Mouse (Mus musculus): ENCODE results near the gene Clmp. TPM values are rescaled to one million over a fixed set of nuclear protein-coding genes. Genes with fewer than 3 reads are reported as not detected.

The Clmp gene
- total RNA-seq, 2 experiments from 2014 or later, result 25.3 to 33.3 TPM

DNA sequence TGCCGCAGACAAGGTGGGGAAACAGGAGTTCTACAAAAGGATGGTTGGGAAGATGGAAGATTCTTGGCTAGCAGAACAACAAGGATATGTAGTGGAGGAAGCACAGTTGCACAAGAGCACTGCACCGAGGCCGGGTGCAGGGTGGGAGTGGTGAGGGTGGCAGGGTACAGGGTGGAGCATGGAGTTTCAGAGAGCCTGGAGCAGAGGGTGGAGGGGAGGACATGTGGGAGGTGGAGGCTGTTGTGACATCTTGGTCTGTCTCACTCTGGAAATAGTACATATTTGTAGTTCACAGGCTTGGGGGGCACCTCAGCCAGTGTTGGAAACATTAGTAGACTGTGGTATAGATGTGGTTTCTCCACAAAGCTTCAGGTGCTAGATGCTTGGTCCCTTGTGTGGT, 13.4 kb downstream of the Clmp start:
- Histone ChIP-seq H3K4me3 (no peak overlapping the region), H3K27ac (peak overlapping the region; percentile 54)
- no peak for TF ChIP-seq CTCF (conservative IDR thresholded peaks at IDR 0.05)
- DNase-seq (ENCODE audit: low spot score in 2 of 2), result peak in 1 of 2 experiments; percentile 56

DNA sequence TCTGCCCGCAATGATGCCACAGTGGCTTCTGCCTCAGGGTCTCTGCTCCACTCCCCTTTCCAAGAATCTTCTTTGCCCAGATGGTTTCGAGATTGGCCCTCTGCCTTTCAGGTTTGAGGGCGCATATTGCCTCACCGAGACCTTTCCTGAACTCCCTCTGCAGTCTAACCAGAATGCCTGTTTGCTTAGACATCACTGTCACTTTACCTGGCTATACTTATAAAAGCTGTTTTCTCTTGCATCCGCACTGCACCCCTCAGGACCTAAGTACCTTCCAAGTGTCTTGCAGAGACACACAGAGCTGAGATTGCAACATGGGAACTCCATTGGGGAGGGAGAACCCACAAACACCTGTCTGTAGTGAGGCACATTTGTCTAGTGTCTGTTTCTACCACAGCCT, 14.5 kb downstream of the Clmp start:
- no peak for TF ChIP-seq CTCF (conservative IDR thresholded peaks at IDR 0.05)
- Histone ChIP-seq H3K4me3 (no peak overlapping the region), H3K27ac (no peak overlapping the region)
- DNase-seq (ENCODE audit: low spot score in 2 of 2), result no peak

DNA sequence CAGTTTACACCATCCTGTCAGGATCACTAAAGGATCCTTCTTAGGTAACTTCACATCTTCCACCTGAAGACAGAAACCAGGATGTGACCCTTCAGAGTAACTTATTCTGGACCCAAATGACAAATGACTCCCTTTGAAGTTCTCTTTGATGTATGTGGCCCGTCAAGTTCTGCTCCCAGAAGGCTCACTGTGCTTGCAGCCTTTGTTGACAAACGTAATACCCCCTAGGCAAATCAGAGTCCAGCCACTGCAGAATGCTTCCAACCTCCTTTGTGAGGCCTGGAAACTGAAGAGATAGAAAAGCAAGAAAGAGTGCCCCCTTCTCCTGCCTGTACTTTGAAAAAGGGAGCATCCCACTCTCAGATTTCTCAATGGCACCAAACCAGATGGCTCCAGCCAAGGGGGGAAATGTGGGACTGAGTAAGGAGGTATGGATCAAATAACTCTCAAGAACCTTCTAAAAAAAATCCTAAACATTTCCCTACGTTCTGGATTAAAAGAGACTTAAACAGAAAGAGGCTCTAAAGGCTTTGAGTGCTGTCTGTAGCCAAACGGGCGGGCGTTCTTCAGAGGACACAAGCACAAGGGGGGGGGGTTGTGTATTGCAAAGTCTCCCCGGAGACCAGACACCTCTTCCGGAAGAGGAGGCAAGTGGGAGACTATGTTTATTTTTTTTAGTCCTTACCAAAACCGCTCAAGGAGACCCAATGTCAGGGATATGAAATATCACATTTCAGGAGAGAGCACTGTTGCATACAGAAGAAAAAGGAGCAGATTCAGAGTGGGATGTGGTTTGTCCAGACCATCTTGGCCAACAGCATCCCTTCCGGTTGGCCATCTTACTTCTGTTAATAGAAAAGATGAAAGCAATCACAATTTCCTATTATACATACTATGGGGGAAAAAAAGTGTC, 18.9 kb downstream of the Clmp start:
- H3K4me3 ChIP-seq, result no peak overlapping the region
- DNase-seq (ENCODE audit: low spot score in 2 of 2), result no peak
- no peak overlapping the region for H3K27ac ChIP-seq
- TF ChIP-seq CTCF (conservative IDR thresholded peaks at IDR 0.05), result no peak

DNA sequence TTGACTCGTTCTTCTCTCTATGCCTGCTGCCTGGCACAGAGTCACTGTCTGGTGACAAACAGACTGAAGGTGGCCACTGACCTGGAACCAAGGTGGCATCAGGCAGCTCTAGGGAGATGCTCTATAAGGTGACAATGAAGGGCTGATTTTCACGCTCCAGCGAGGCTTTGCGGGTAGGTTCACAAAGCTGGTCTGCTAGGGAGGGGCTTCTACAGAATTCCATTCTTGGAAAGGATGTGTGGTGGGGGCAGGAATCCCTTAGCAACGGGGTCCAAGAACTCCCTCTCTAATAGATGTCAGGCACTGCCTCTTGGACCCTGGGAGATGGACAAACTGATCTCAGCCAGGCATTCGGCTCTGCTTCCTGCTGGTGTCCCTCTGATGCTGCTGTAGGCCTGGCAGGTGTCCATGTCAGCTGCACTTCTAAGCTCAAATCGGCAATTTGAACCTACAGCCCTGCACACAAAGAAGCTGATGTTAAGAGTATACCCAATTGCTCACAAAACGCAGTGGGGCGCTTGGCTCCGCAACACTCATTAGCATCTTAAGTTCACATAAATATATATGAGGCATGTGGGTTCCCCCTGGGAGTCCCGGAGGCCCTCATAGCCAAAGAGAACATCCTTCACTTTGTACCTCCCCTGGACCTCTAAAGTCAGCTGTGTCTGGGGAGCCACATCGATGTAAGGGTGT, 22.8 kb downstream of the Clmp start:
- H3K4me3 ChIP-seq, result no peak overlapping the region
- no peak for DNase-seq (ENCODE audit: low spot score in 2 of 2)
- no peak overlapping the region for H3K27ac ChIP-seq
- no peak for TF ChIP-seq CTCF (conservative IDR thresholded peaks at IDR 0.05)

DNA sequence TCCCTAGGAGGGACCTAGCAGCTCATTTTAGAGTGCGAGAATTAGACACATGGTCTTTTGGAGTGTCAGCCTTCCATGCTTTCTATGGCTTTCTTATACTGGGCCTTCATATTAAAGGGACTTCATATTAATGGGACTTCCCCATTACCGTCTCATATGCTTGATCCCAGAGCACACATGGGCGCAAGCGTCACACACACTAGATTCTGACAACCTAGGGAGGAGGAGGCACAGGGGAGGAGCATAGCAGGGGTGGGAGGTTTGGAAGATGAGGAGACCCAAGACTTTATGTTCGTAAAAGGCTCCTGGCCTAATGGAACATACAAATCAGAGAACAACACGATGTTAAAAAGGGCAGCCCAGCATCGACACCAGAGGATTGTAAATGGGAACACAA, 23.4 kb downstream of the Clmp start:
- H3K27ac ChIP-seq, result no peak overlapping the region
- DNase-seq (ENCODE audit: low spot score in 2 of 2), result no peak
- no peak for TF ChIP-seq CTCF (conservative IDR thresholded peaks at IDR 0.05)

DNA sequence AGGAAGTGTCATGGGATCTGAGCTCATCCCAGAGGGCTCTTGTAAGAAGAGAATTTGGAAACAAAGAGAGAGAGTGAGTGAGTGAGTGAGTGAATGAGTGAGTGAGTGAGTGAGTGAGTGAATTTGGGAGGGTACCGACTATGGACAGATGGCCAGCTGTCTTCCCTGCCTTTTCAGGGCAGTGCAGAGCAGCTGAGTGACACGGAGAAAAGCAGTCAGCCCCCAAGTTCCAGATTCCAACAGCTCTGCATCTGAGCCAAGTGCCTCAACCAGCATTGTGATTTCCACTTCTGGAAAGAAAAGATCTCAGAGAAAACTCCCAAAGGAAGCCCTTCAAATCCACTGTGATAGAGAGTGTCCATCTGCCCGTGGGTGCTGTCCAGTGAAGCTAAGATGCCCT, 23.8 kb downstream of the Clmp start:
- no peak for TF ChIP-seq CTCF (conservative IDR thresholded peaks at IDR 0.05)
- H3K27ac ChIP-seq, result no peak overlapping the region
- no peak for DNase-seq (ENCODE audit: low spot score in 2 of 2)
- H3K4me3 ChIP-seq, result no peak overlapping the region

More for the DNA sequence above, 23.4 kb downstream of the Clmp start:
- no peak overlapping the region for H3K4me3 ChIP-seq

DNA sequence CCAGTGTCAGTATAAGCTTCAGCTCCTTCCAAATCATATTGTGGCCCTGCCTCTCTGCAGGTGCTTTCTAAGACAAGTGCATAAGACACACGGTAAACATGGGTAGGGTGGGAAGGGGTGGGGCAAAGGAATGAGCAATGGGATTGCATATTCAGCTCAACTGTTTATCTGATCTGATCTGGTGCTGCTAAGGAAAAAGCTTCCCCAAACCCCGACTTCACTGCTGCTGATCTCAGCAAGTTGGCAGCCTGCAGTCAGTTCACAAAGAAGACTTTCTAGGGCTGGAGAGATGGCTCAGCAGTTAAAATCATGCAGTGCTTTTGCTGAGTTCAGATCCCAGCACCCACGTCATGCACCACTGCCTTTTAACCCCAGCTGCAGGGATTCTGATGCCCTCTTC, 24.2 kb downstream of the Clmp start:
- no peak overlapping the region for H3K4me3 ChIP-seq
- TF ChIP-seq CTCF (conservative IDR thresholded peaks at IDR 0.05), result no peak
- no peak overlapping the region for H3K27ac ChIP-seq
- no peak for DNase-seq (ENCODE audit: low spot score in 2 of 2)

DNA sequence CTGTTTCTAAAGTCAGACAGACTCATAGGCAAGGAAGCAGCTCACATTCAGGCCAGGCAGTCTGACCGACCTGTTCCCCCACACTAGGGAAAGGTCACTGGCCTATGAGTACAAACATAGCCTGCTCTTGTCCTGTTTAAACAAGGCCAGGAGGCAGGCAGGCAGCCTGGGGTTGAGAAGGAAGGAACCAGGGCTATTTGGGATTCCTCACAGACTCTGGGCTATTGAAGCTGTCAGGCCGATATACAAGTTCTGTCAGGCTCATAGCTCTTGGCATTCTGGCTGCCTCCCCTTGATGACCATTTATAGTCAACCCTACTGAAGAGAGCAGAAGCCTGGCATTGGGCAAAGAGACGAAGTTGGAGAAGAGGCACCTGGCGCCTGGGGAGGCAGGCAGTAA, 25.9 kb downstream of the Clmp start:
- no peak for TF ChIP-seq CTCF (conservative IDR thresholded peaks at IDR 0.05)
- Histone ChIP-seq H3K4me3 (no peak overlapping the region), H3K27ac (no peak overlapping the region)
- DNase-seq (ENCODE audit: low spot score in 2 of 2), result no peak

DNA sequence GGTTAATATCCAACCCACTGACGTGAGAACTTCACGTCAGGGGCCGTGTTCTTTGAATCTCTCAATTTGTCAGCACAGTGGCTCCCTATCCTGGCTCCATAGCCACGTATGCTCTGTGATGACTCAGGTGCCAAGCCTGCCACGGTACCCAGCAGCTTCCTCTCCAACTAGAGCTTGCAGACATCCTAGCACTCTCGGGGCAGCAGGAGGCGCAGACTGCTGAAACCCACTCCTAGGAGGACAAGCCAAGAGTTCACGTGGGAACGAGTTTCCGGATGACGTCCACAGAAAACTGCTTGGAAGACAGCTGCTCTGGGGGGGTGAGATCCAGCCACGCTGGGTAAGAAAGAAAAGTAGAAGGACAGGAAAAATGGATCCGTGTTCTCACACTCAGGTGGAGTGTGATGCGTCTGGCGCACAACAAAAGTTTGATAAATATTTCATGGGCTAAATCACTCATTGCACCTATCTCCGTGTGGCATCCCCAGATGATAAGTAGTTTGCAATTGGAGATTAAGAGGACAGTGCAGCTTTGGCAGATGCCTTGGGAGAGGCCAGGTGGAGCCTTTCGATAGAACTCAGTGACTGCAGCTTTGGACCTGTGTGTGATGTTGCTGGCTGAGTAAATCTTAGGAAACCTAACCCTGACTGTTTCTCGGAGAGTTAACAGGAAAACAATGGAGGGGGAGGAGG, 31.6 kb downstream of the Clmp start:
- peak; percentile 34 to 51 for DNase-seq (ENCODE audit: low spot score in 2 of 2)
- peak; percentile 34 for TF ChIP-seq CTCF (conservative IDR thresholded peaks at IDR 0.05)
- Histone ChIP-seq H3K27ac (peak overlapping the region; percentile 10; the same call in 1 of the 2 replicates), H3K4me3 (no peak overlapping the region)

DNA sequence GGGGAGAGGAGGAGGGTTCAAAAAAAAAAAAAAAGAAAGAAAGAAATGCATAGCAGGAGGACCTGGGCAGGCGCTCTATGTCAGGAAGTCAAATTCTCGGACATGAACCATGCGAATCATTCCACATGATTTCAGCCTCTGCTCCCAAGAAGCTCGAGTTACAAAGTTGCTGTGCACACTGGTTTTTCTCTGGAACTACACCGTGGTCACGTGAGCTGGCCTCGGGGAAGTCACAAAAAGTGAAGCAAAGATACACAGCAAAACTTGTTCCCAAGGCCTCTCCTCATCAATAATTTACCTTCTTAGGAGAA, 32.1 kb downstream of the Clmp start:
- Histone ChIP-seq H3K27ac (no peak overlapping the region), H3K4me3 (no peak overlapping the region)
- TF ChIP-seq CTCF (conservative IDR thresholded peaks at IDR 0.05), result no peak
- no peak for DNase-seq (ENCODE audit: low spot score in 2 of 2)

DNA sequence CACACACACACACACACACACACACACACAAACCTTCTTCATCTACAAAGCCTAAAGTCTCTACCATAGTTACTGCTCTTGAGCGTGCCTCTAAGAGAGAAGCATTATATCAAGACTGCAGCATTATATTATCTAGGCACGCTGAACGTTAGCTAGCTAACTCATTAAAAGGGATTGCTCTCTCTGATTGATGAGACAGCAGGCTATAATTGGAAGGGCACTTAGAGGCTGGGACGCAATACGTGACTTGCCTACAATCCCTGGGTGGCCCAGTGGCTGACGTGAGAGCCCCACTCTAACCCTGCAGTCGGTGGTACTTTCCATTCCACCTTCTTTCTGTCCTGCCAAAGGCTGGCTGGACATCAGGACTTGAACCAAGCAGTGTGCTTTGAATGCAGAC, 35.1 kb downstream of the Clmp start:
- DNase-seq (ENCODE audit: low spot score in 2 of 2), result no peak
- TF ChIP-seq CTCF (conservative IDR thresholded peaks at IDR 0.05), result no peak
- no peak overlapping the region for H3K27ac ChIP-seq
- H3K4me3 ChIP-seq, result no peak overlapping the region

DNA sequence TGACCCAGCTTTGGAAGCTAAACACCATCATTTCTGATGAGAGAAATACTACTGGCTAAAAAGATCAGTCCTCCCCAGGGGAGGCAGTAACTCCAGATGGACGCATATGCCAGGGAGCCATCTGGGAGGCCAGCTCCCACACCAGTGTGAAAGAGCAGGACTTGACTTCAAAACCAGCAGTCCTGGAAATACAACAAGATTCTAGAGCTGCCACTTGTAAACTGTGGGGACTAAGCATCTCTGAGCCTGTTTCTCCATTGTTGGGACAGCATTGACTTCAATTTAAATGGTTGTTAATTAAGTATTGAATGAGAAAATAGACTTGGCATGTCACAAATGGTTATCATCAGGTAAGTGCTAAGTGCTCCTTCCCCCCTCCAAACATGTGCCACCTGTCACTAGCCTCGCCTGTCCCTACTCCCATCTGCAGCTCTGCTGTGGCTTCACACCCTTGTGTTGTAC, 37.6 kb downstream of the Clmp start:
- no peak for TF ChIP-seq CTCF (conservative IDR thresholded peaks at IDR 0.05)
- no peak overlapping the region for H3K27ac ChIP-seq
- no peak overlapping the region for H3K4me3 ChIP-seq
- no peak for DNase-seq (ENCODE audit: low spot score in 2 of 2)

DNA sequence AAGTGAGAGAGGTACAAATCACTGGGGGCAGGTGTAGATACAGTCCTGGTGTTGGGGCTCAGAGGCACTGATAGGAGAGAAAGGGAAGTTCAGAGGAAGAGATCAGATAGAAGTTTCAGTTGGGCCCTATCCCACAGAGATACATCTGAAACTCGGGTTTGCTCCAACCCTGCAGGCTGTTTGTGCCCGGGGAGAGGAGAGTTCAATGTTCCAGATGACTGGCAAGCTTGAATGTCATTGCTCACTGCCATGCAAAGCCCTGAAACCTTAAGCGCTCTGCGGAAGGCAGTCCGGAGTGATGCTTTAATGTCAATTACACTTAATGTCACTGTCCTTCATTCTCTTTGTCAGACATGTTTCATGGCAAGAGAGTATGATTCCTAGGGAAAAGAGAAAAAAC, 39.2 kb downstream of the Clmp start:
- H3K27ac ChIP-seq, result no peak overlapping the region
- no peak for TF ChIP-seq CTCF (conservative IDR thresholded peaks at IDR 0.05)
- DNase-seq (ENCODE audit: low spot score in 2 of 2), result no peak
- H3K4me3 ChIP-seq, result no peak overlapping the region

All from layer of hippocampus, adult 2 months (tissue).